Mouse (Mus musculus): ENCODE measurements at regions not wholly inside any gene's neighbourhood (a gene's known extent, or its start where the extent isn't known, plus 50 kb on each side); places are given as distances from the start of the nearest gene placed in this dataset.

- H3K4me2 ChIP-seq (ENCODE audit: low read depth, low read length) = no peak overlapping the region
- H3K9ac ChIP-seq (replicated peaks; ENCODE audit: low read depth, low read length) = no peak overlapping the region
- H3K4me3 ChIP-seq (ENCODE audit: low read depth, low read length) = no peak overlapping the region
- TF ChIP-seq CTCF (IDR thresholded peaks at IDR 0.05; ENCODE audit: low read depth) (no peak), EP300 (IDR thresholded peaks at IDR 0.05; ENCODE audit: low read depth) (no peak)
- WGBS = 66% methylated on average over 1 of the region's 1 CpGs
- H3K36me3 ChIP-seq (replicated peaks; ENCODE audit: control insufficient read depth, insufficient read depth, low read length) = no peaks in the 10 kb centered on the region
- DNase-seq (ENCODE audit: low spot score) (no peak), ATAC-seq (ENCODE audit: insufficient read depth, low read depth) (no peak)
- H3K27me3 ChIP-seq (ENCODE audit: control insufficient read depth, insufficient read depth, low read length) = no peaks in the 10 kb centered on the region
- H3K4me1 ChIP-seq (ENCODE audit: control insufficient read depth, insufficient read depth) = no peaks in the 10 kb centered on the region
- no peaks in the 10 kb centered on the region for H3K9me3 ChIP-seq (replicated peaks; ENCODE audit: control insufficient read depth, low read length)
- H3K27ac ChIP-seq (ENCODE audit: low read depth) = no peak overlapping the region
These were observed 235.8 kb upstream of the Tmtc4 start for GRCm38 (mm10) chr14:123219590-123219989.

- Histone ChIP-seq H3K9ac (replicated peaks; ENCODE audit: low read depth, low read length) (no peak overlapping the region), H3K36me3 (replicated peaks; ENCODE audit: control insufficient read depth, insufficient read depth, low read length) (no peaks in the 10 kb centered on the region), H3K27ac (ENCODE audit: low read depth) (no peak overlapping the region), H3K4me2 (ENCODE audit: low read depth, low read length) (no peak overlapping the region), H3K4me1 (ENCODE audit: control insufficient read depth, insufficient read depth) (no peaks in the 10 kb centered on the region), H3K27me3 (ENCODE audit: control insufficient read depth, insufficient read depth, low read length) (no peaks in the 10 kb centered on the region), H3K4me3 (ENCODE audit: low read depth, low read length) (no peak overlapping the region), H3K9me3 (replicated peaks; ENCODE audit: control insufficient read depth, low read length) (no peaks in the 10 kb centered on the region)
- TF ChIP-seq CTCF (IDR thresholded peaks at IDR 0.05; ENCODE audit: low read depth) (no peak), EP300 (IDR thresholded peaks at IDR 0.05; ENCODE audit: low read depth) (no peak)
- DNase-seq (ENCODE audit: low spot score) (no peak), ATAC-seq (ENCODE audit: insufficient read depth, low read depth) (no peak)
- 60% methylated on average over 3 of the region's 3 CpGs for WGBS
These were observed 226.4 kb upstream of the Tmtc4 start for GRCm38 (mm10) chr14:123210241-123210640.

- WGBS = 65% methylated on average over 2 of the region's 2 CpGs
These were observed 219.0 kb upstream of the Tmtc4 start for GRCm38 (mm10) chr14:123202848-123203247.

GRCm38 (mm10) chr14:123202313-123202712, 218.5 kb upstream of the Tmtc4 start:
- H3K27me3 ChIP-seq (ENCODE audit: control insufficient read depth, insufficient read depth, low read length) = no peaks in the 10 kb centered on the region

More at GRCm38 (mm10) chr14:123202848-123203247, 219.0 kb upstream of the Tmtc4 start:
- Histone ChIP-seq H3K27me3 (ENCODE audit: control insufficient read depth, insufficient read depth, low read length) (no peaks in the 10 kb centered on the region), H3K4me2 (ENCODE audit: low read depth, low read length) (no peak overlapping the region), H3K9ac (replicated peaks; ENCODE audit: low read depth, low read length) (no peak overlapping the region), H3K4me3 (ENCODE audit: low read depth, low read length) (no peak overlapping the region), H3K36me3 (replicated peaks; ENCODE audit: control insufficient read depth, insufficient read depth, low read length) (no peaks in the 10 kb centered on the region), H3K4me1 (ENCODE audit: control insufficient read depth, insufficient read depth) (peaks cover 9% of the 10 kb centered on the region; the same call in 1 of the 2 replicates), H3K9me3 (replicated peaks; ENCODE audit: control insufficient read depth, low read length) (no peaks in the 10 kb centered on the region), H3K27ac (ENCODE audit: low read depth) (no peak overlapping the region)
- no peak for ATAC-seq (ENCODE audit: insufficient read depth, low read depth)
- DNase-seq (ENCODE audit: low spot score) = no peak
- TF ChIP-seq EP300 (IDR thresholded peaks at IDR 0.05; ENCODE audit: low read depth) (no peak), CTCF (IDR thresholded peaks at IDR 0.05; ENCODE audit: low read depth) (no peak)

GRCm38 (mm10) chr14:123201426-123202274, 217.8 kb upstream of the Tmtc4 start:
- H3K4me2 ChIP-seq (ENCODE audit: low read depth, low read length) = peak overlapping the region; percentile 55
- WGBS = 25% methylated on average over 14 of the region's 14 CpGs
- peak; percentile 26 for DNase-seq (ENCODE audit: low spot score)
- ATAC-seq (ENCODE audit: insufficient read depth, low read depth) = peak; percentile 68
- peak overlapping the region; percentile 24 for H3K4me3 ChIP-seq (ENCODE audit: low read depth, low read length)
- 0 out of 2 replicates have a peak, but pooled peaks cover 5% of the 10 kb centered on the region for H3K9me3 ChIP-seq (replicated peaks; ENCODE audit: control insufficient read depth, low read length)
- no peaks in the 10 kb centered on the region for H3K36me3 ChIP-seq (replicated peaks; ENCODE audit: control insufficient read depth, insufficient read depth, low read length)
- peaks cover 9% of the 10 kb centered on the region; the same call in 1 of the 2 replicates for H3K4me1 ChIP-seq (ENCODE audit: control insufficient read depth, insufficient read depth)
- no peak overlapping the region for H3K27ac ChIP-seq (ENCODE audit: low read depth)
- H3K9ac ChIP-seq (replicated peaks; ENCODE audit: low read depth, low read length) = no peak overlapping the region
- no peaks in the 10 kb centered on the region for H3K27me3 ChIP-seq (ENCODE audit: control insufficient read depth, insufficient read depth, low read length)
- no peak for TF ChIP-seq CTCF (IDR thresholded peaks at IDR 0.05; ENCODE audit: low read depth)
- TF ChIP-seq EP300 (IDR thresholded peaks at IDR 0.05; ENCODE audit: low read depth) = no peak

More at GRCm38 (mm10) chr14:123202313-123202712, 218.5 kb upstream of the Tmtc4 start:
- H3K4me3 ChIP-seq (ENCODE audit: low read depth, low read length) = peak overlapping the region; percentile 24
- H3K4me2 ChIP-seq (ENCODE audit: low read depth, low read length) = peak overlapping the region; percentile 55
- ATAC-seq (ENCODE audit: insufficient read depth, low read depth) = no peak
- no peak overlapping the region for H3K9ac ChIP-seq (replicated peaks; ENCODE audit: low read depth, low read length)
- H3K27ac ChIP-seq (ENCODE audit: low read depth) = no peak overlapping the region
- H3K4me1 ChIP-seq (ENCODE audit: control insufficient read depth, insufficient read depth) = peaks cover 9% of the 10 kb centered on the region; the same call in 1 of the 2 replicates
- DNase-seq (ENCODE audit: low spot score) = no peak
- H3K9me3 ChIP-seq (replicated peaks; ENCODE audit: control insufficient read depth, low read length) = 0 out of 2 replicates have a peak, but pooled peaks cover 1% of the 10 kb centered on the region
- TF ChIP-seq EP300 (IDR thresholded peaks at IDR 0.05; ENCODE audit: low read depth) = no peak
- no peak for TF ChIP-seq CTCF (IDR thresholded peaks at IDR 0.05; ENCODE audit: low read depth)
- 54% methylated on average over 4 of the region's 4 CpGs for WGBS
- no peaks in the 10 kb centered on the region for H3K36me3 ChIP-seq (replicated peaks; ENCODE audit: control insufficient read depth, insufficient read depth, low read length)

Data from heart, postnatal 0 days (tissue).